Mouse (Mus musculus) urinary bladder, adult 2 months (tissue): ENCODE results near the gene Rnase12. TPM values are rescaled to one million over a fixed set of nuclear protein-coding genes. Genes with fewer than 3 reads are reported as not detected.
A peak's percentile ranks its signal among the peaks of the same experiment; 100 is the strongest.

Experiments
- DNase-seq: peaks from one replicate; pipeline ENCODE4 v3.0.0; 2022; ENCODE audit warnings: low spot score
- polyA plus RNA-seq: library from polyadenylated mRNA; depleted of rRNA; stranded (reverse); fragments of >200 nt; gene quantifications from 2 replicates; pipeline ENCODE4 v1.2.3, GENCODE M21; 2012; rRNA removed

Gene Rnase12
- polyA plus RNA-seq = 0.32 TPM in 1 of 2 replicates, not detected in the other

DNA sequence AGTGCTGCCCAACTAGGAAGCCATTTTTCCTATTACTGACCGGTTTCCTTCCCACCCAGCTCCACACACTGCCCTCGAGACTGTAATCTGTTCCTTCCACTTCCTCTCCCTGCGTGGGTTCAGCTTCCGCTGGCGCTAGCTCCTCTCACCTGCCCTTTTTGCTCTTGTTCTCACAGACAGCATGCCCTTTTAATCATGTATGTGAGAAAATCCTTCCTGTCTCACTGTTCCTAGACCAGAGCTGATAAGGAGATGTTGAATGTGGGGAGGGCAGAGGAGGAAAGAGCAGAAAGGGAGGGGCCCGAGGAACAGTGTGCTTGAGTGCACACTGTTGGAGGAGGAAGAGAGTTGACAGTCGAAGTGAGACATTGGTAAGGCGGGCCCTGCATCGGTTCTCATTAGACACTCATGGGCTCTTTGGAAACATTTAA is at the start of gene Rnase12:
Gene Rnase12 (minus strand): TSS at position 261 of the 431 bp plus-strand sequence.
- DNase-seq = no peak

DNA sequence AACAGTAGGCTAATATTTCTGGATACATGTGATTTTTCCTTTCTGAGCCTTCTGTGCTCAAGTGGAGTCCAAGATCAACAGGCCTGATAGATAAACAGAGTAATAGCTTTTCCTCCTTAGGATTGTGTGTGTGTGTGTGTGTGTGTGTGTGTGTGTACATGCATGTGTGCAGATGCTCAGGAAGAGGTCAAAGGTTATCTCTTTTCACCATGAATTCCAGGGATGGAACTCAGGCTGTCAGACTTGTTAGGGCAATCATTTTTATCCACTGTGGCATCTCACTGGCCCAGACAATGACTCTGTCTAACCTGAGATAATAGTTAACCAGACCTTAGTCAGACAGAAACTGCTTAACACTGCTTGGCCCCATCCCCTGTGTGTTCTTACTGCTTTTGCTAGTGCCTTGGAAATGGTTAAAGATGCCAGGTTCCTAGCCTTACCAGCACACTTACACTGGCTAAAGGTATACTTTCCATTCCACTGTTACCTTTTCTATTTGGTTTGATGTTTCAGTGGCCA is 49.0 kb upstream of the Rnase12 start:
- DNase-seq = no peak

- DNase-seq = no peak
Measured at GRCm38 (mm10) chr14:51104366-51104765, 46.9 kb upstream of the Rnase12 start.

DNA sequence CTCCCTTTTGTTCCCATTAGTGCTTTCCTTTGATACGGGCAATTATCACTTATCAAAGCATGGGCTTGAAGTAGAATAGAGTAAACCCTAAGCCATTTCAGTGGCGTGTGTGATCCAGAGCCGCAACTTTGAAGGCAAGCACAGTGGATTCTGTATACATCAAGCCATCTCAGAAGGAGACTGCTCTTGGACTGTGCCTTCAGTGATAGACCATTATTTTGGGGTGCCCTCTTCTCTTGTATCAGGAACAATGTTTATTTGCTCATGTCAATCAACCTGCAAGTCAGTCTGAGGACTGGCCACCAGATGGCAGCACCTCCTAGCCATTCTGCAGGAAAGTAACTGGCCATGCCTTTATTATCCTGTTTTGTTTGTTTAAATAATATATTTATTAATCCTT is 45.8 kb upstream of the Rnase12 start:
- DNase-seq = peak; percentile 53

GRCm38 (mm10) chr14:51101284-51101683 is 43.8 kb upstream of the Rnase12 start:
- DNase-seq = no peak

DNA sequence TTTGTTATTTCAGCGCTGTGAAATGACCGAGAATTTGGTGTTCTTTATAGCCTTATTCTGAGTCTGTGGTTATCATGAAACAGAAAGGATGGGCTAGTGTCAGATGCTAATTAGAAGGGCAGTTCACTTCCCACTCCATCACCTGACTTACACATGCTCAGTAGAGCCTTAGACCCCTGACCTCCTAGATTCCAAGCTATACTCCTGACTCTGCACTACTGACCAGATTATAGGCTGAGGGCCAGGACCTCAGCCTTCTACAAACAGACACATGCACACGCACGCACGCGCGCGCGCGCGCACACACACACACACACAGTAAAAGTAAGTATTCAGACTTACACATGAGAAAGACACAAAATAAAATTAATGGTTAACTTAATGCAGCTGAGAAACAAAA is 41.5 kb upstream of the Rnase12 start:
- no peak for DNase-seq

DNA sequence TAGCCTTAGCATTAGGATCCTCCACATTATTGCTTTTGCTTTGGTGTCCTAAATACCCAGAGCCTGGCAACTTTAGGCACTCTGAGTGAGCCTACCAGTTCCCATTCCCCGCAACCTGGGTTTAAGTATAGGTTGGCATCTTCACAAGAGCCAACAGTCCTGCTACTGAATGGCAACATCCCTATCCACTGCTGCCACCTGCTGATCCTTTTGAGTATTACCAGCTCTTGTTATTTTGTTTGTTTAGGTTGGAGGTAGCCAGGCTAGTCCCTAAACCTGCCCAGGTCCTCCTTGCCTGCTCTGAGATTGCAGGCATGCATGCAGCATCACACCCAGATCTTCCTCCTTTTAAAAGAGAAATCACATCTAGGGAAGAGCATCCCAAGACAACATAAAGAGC is 40.8 kb upstream of the Rnase12 start:
- peak; percentile 29 for DNase-seq

- DNase-seq = peak; percentile 28
Measured at GRCm38 (mm10) chr14:51095736-51096524, 38.5 kb upstream of the Rnase12 start.

DNA sequence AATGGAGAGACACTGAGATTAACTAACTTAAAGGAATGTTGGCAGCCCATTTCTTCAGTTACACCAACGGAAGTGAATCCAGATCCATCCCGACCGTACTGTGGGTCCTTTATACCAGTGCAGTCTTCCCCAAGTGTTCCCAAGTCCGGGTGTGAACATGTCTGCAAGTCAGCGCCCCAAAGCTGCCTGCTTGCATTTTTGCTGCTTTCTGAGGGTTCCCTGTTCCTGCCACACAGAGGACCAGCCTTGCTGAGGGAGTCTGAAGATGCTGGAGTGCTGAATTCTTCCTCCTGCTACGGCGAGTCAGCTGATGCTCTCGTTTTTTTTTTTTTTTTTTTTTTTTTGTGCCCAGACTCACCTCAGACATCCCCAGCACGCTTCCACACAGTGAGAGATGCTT is 37.5 kb upstream of the Rnase12 start:
- DNase-seq = no peak

DNA sequence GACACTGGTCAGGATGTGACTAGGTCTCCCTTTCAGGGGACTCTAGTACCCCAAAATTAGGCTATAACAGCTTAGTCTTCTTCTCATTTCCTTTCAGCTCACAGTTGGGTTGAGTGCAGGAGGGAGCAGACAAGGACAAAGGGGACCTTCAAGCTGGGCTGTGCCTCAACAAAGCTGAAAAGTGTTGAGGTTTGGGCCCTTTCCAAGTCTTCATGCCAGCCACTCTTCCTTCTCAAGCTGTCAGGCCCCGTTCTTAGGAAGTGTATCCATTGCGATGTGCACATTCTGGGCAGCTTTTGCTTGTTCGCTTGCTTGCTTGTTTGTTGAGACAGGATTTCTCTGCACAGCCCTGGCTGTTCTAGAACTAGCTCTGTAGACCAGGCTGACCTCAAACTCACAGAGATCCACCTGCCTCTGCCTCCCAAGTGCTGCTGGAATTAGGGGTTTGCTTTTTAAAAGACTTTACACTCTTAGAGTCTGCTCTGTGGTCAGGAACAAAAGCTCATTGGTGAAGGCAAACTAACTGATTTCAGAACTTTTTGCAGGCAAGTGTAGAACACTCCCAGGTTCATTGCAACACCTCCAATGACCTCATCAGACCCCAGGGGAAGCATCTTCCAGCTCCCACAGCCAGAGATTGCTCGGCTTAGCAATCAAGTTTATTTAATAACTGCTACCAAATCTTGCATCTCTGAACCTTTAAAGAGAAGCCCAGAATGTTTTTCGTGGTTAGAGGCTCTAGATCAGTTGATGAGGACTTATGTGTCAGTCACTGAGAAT is 36.8 kb upstream of the Rnase12 start:
- no peak for DNase-seq

GRCm38 (mm10) chr14:51093496-51093895 is 36.0 kb upstream of the Rnase12 start:
- no peak for DNase-seq

DNA sequence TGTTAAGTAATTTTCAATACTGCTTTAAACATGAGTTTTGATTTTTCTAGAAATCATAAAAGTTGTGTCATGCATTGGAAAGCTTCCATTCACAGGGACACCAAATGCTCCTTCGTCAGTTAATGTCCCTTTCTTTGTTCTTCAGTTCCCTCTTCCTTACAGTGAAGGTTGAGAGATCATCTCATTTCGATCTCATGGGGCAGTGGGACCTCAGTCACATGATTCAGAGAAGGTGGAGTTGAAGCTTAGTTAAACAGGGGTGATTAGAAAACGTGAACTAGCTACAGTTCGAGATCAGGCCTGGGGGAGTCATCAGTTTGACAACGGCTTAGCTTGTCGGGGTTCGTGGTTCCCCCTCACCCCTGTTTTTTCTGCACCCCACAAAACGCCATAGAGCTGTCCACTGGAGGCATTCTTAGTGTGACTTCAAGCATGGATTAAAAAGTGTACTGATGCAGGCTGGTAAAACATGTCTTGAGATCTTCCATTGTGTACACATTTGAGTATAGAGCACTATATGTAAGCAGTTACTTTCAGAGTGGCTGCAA is 34.7 kb upstream of the Rnase12 start:
- no peak for DNase-seq

- DNase-seq = peak; percentile 37
Measured at GRCm38 (mm10) chr14:51090921-51091900, 33.8 kb upstream of the Rnase12 start, which contains the start of the genes Rnase4 and Ang. Gene Rnase4 (plus strand): TSS chr14:51091077. Gene Ang (plus strand): TSS chr14:51091150.

GRCm38 (mm10) chr14:51090077-51090781 is 32.8 kb upstream of the Rnase12 start:
- DNase-seq = peak; percentile 80

GRCm38 (mm10) chr14:51089674-51090076 is 32.2 kb upstream of the Rnase12 start:
- DNase-seq = no peak

GRCm38 (mm10) chr14:51088970-51089673 is 31.7 kb upstream of the Rnase12 start:
- DNase-seq = peak; percentile 91

DNA sequence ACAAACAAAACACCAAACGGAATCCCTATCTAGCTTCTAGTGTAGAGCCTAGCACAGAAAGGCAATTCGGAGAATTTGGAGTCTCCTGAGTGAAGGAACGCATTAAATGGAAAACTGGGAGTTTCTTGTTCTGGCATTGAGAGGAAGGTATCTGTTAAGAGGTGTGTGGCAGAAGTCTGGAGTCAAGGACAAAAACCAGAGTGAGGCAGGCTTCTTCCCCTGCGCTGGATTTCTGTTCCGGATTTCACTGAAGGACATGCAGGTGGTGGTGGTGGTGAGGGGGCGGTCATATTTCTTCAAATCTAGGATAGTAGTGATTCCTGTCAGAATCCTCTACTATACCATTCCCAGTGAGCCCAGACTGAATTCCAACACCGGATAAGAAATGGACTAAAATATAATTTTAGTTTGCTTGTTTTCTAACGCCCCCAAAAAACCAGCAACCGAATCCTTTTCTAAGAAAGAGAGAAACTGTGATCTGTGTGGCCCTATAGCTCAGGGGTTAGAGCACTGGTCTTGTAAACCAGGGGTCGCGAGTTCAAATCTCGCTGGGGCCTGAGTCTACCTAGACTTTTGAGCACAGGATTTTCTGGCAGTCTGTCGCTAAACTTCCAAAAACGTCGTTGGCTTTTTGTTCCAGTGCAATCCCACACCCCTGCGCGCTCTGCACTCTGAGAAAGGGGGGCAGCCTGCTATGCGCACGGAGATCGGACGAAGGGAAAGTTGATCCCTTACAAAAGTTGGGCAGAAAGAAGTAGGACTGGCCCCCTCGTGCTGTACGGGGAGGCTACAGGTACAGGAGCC is 30.9 kb upstream of the Rnase12 start:
- peak; percentile 65 for DNase-seq

- no peak for DNase-seq
Measured at GRCm38 (mm10) chr14:51087762-51088161, 30.3 kb upstream of the Rnase12 start.

- no peak for DNase-seq
Measured at GRCm38 (mm10) chr14:51085911-51086310, 28.4 kb upstream of the Rnase12 start.
